Mouse (Mus musculus): ENCODE results near the gene Tjp3.

The Tjp3 gene

GRCm38 (mm10) chr10:81291511-81292104, at the start of gene Tjp3:
Gene Tjp3, minus strand, starts transcription at chr10:81291581.
- no peak for DNase-seq (ENCODE audit: extremely low spot score, low read depth, low spot score)

DNA sequence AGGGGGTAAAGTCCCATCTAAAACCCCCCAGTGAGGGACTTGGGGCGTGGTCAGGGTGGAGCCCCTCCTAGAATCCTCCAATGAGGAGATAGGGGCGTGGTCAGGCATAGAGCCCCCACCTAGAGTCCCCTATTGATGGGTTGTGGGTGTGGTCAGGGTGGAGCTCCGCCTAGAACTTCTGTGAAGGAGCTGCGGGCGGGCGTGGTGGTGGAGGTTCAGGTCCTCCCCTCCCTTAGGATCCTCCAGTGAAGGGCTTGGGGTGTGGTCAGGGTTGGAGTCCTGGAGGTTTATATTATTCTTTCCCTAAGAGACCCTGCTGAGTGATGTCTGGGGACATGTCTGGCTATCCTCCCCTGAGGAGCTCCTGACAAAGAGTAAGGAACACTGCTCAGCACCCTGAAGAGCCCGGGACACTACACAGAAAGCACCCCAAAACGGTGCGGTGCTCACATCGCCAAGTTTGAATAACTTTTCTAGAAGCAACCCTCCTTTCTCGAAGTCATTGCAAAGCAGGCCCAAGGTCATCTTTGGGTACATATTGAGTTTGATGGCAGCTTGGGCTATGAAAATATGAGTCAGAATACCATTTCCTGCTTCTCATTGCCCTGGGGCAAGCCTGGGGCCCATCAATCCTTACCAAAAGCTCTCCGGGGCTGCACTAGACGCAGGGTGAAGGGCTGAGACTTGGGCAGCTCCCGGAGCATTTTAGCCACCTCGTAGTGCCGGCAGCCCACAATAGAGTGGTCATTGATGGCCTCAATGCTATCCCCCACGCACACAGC, 49.4 kb upstream of the Tjp3 start:
- no peak for DNase-seq (ENCODE audit: extremely low spot score, low read depth, low spot score)

GRCm38 (mm10) chr10:81336558-81336957, 45.2 kb upstream of the Tjp3 start:
- no peak for DNase-seq (ENCODE audit: extremely low spot score, low read depth, low spot score)

GRCm38 (mm10) chr10:81335393-81336340, 44.3 kb upstream of the Tjp3 start:
- no peak for DNase-seq (ENCODE audit: extremely low spot score, low read depth, low spot score)

DNA sequence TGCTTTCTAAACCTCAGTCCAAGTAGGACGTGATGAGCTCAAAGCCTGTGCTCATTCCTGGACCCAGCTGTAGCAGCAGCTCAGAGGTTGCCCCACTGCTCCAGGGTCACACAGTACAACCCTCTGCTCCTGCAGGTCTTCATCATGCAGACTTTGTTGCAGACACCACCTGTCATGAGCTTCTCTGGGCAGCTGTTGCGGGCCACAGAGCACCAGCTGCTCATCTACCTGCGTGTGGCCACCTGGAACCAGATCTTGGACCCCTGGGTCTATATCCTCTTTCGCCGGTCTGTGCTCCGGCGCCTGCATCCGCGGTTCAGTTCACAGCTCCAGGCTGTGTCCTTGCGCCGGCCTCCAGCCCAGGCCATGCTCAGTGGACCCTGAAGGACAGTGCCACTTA, 42.9 kb upstream of the Tjp3 start:
- no peak for DNase-seq (ENCODE audit: extremely low spot score, low read depth, low spot score)

GRCm38 (mm10) chr10:81332277-81332676, 40.9 kb upstream of the Tjp3 start:
- no peak for DNase-seq (ENCODE audit: extremely low spot score, low read depth, low spot score)

DNA sequence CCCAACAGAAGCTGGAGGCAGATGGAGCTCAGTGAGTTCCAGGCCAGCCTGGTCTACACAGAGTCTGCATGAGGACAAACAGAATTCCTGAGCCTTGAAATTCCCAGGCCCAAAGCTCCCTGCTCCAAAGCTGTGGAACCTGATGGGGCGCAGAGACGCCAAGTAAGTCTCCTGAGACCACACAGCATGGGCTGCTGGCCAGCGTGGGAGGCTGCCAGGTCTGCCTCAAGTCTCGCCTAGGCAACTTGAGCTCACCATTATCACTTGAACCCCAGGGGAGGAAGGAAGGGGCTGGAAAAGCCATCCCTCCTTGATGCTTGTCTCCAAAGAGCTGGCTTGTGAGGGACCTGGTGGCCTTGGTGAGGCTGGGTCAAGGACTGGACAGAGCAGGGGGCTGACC, 38.6 kb upstream of the Tjp3 start:
- DNase-seq (ENCODE audit: extremely low spot score, low read depth, low spot score) = no peak

DNA sequence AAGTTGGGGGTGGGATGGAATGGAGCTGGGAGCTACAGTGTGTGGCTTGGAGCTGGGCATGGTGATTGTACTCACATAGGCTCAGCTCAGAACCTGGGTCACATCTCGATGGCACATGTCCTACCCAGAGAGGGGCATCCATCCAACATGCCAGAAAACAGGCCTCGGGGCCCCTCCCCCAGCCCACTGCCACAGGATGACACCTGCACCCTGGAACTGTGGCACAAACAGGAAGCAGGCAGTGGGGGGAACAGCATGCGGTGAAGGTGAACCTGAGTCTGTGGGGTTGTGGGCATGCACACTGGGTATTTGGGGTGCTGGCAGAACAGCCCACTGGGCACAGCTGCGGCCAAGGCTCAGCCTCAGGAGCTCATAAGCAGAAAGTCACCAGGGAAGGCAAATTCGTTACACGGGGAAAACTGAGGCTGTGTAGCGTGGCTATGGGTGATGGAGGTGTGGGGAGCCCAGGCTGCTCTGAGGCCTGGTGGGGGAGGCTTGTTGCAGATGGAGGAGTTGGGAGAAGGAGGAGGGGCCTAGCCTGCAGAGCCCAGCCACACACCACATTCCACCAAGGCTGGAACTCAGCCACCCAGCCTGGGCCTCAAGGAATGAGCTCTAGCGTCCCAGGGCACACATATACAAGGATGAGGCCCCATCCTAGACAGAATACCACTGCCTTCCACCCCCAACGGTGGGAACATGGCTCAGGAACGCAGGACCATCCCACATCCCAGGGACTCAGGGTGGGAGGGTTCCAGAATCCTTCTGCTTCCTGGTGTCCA, 38.0 kb upstream of the Tjp3 start:
- DNase-seq (ENCODE audit: extremely low spot score, low read depth, low spot score) = no peak

GRCm38 (mm10) chr10:81328386-81328785, 37.0 kb upstream of the Tjp3 start, which contains the start of gene Tbxa2r:
Gene Tbxa2r, plus strand, starts transcription at chr10:81328731.
- DNase-seq (ENCODE audit: extremely low spot score, low read depth, low spot score) = no peak

- no peak for DNase-seq (ENCODE audit: extremely low spot score, low read depth, low spot score)
Observed at GRCm38 (mm10) chr10:81327959-81328358, 36.6 kb upstream of the Tjp3 start.

DNA sequence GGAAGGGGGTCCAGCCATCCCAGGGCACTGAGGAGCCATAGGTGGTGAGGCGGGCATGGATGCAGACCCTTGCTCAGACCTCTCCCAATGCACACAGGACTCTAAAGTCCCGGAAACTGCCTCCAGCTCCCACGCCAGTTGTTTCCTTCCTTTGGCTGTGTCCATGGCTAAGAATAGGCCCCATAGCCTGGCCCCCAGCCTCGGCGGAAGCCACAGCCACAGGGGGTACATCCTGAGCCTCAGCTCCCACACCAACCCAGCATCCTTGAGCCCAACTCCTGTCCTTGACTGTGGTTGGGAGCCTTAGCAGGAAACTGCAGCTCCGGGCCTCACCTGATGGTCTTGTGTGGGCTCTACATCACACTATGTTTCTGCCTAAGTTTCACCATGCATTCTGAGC, 35.5 kb upstream of the Tjp3 start:
- no peak for DNase-seq (ENCODE audit: extremely low spot score, low read depth, low spot score)

- no peak for DNase-seq (ENCODE audit: extremely low spot score, low read depth, low spot score)
Observed at GRCm38 (mm10) chr10:81325781-81326180, 34.4 kb upstream of the Tjp3 start.

GRCm38 (mm10) chr10:81325176-81325575, 33.8 kb upstream of the Tjp3 start:
- no peak for DNase-seq (ENCODE audit: extremely low spot score, low read depth, low spot score)

DNA sequence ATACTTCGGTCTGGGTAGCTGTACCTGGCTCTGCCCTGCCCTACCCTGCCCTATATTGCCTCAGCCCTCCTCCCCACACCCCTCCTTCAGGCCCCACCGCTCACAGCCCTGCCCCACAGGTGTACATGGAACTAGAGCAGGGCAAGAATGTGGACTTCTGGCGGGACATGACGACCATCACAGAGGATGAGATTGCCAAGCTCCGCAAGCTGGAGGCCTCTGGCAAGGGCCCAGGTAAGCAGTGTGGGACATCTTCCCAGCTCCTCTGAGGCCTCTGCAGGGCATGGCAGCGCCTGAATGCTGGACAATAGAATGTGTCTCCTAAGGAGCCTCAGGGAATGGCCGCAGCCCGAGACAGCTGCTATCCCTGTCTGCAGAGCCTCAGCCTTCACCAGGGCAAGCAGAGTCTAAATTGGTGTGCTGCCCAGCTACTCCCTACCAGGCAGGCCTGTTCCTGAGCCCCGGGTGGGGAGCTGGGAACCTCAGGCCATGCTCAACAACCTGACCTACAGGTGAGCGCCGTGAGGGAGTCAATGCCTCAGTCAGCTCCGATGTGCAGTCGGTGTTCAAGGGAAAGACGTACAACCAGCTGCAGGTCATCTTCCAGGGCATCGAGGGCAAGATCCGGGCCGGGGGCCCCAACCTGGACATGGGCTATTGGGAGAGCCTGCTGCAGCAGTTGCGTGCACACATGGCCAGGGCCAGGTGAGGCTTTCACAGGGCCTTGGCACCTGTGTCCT, 32.6 kb upstream of the Tjp3 start:
- no peak for DNase-seq (ENCODE audit: extremely low spot score, low read depth, low spot score)

DNA sequence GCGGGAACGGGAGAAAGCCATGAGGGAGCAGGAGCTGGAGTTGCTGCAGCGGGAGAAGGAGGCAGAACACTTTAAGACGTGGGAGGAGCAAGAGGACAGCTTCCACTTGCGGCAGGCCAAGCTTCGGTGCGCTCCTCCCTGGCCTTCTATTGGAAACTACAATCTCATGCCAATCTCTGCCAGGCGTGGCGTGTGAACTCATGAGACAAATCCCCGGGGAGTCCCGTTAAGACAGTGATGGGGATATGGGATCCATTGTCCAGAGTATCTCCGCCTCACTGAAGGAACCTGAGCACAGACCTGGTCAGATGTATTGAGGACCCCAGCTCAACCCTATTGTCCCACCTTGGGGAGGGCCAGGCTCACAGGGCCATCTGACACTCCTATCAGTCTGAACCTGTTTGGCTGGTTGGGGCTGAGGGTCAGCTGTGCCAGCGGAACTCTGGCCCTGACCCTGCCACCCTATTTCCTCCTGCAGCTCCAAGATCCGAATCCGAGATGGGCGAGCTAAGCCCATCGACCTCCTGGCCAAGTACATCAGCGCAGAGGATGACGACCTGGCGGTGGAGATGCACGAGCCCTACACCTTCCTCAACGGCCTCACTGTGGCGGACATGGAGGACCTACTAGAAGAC, 31.9 kb upstream of the Tjp3 start:
- DNase-seq (ENCODE audit: extremely low spot score, low read depth, low spot score) = no peak

DNA sequence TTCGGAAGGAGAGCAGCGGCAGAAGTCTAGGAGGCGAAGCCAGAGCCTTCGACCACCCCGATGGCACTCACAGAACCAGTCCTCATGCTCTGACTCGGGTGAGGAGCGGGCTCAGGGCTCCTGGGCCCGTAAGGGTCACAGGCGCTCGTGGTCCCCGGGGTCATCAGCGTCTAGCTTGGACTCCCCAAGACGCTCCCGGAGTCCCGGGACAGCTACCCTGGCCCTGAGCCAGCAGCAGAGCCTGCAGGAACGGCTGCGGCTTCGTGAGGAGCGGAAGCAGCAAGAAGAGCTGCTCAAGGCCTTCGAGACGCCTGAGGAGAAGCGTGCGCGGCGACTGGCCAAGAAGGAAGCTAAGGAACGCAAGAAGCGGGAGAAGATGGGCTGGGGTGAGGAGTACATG, 31.1 kb upstream of the Tjp3 start:
- no peak for DNase-seq (ENCODE audit: extremely low spot score, low read depth, low spot score)

DNA sequence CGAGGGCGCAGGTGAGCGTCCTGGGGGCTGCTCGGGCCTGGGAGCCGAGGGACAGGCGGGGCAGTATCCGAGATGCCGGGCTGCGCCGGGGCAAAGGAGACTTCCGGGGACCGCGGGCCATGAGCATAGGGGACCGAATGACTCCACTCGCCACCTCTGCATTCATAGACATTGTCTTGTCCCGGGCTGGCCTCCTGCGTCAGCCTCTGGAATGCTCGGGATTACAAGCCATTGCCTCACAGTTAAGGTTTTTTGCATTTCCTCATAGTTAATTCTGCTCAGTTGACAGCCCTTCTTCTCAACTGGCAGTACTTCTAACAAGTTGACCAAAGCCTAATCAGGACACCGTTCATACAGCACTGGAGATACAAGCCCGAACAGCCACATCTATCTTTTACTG, 30.1 kb upstream of the Tjp3 start:
- DNase-seq (ENCODE audit: extremely low spot score, low read depth, low spot score) = no peak

DNA sequence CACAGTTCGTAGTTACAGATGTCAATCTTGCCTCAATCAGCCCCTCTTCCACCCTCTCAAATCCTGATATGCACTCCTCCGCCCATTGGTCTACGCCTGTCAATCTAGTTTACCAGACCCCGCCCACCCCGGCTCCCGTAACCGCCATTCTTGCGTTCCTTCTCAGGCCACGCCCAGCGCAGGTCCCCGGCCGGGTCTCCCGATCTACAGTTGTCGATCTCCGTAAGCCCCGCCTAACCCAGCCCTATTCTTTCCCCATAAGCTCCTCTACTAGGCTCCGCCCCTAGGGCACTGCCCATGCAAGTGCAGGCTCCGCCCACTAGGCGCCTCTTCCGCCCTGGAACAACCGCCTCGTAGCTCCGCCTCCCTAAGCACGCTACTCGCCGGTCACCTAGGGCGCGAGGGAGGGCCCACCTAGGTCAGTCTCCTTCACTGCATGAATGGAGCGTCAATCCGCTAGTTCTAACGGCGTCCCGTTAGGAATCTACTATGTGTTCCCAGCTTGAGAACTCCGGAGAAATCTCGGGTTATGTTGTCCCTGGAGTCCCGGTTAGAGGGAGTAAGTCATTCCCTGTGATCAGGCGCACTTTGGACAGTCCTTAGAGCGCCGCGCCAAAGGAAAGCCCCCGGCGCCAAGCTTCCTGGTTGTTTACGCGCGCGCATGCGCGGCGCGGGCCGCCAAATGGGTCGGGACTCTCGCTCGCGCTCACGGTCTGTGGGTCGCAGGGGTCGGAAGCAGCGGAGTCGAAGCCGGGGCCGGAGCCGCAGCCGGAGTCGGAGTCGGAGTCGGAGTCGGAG, 29.4 kb upstream of the Tjp3 start, which contains the start of gene Cactin:
TSS of gene Cactin (plus strand) at position 554 of the 798 bp plus-strand sequence.
- DNase-seq (ENCODE audit: extremely low spot score, low read depth, low spot score) = peak; percentile 100
